Mouse (Mus musculus) liver, adult 2 months (tissue): ENCODE data around the gene Cuedc1.

Source experiments
- CTCF ChIP-seq: fragments of 200-500 bp; IDR thresholded peaks from 2 replicates; pipeline ENCODE4 v1.5.1; 2011; ENCODE audit warnings: low read depth, low read length, control low read depth
- POLR2A ChIP-seq: fragments of 200-500 bp; IDR thresholded peaks from 2 replicates; pipeline ENCODE4 v1.6.1; 2011; ENCODE audit warnings: low read length, control low read depth; ENCODE audit not compliant: insufficient read depth; ENCODE audit errors: extremely low read depth

GRCm38 (mm10) chr11:88105494-88106291 lies 7.8 kb downstream of the Cuedc1 start:
- TF ChIP-seq CTCF (no peak), POLR2A (no peak)
